Mouse (Mus musculus): ENCODE measurements around the gene Patj.
A peak's percentile ranks its signal among the peaks of the same experiment; 100 is the strongest.

Gene Patj

DNA sequence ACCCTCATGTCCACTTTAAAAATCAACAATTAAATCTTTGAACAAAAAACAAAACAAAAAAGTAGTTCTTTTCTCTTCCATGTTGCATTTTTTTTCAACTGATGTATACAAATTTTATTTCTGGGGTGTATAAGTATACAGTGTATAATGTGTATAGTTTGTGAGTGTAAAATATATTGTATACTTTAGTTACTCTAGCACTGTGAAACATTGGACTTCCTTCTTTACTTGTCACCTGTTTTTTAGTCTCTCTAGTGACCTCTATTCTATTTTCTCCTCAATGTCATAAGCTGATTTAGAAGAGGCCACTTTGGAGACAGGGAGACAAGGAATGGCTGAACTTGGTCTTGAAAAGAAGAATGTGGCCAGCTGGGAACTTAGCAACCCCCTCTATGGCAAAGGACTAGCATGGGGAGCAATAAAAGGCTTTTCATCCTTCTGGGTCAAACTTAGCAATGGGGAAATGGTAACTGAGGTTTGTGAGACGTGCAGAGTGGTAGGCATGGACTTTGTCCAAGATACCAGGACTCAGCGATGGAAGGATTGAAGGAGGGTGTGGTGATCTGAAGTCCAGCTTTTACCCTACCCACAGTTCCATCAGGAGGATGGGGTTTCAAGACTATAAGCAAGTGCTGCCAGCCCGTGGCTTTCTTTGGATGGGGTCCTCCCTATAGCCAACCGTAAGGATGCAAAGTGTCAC lies 54.1 kb downstream of the Patj start:
- no peak for DNase-seq

DNA sequence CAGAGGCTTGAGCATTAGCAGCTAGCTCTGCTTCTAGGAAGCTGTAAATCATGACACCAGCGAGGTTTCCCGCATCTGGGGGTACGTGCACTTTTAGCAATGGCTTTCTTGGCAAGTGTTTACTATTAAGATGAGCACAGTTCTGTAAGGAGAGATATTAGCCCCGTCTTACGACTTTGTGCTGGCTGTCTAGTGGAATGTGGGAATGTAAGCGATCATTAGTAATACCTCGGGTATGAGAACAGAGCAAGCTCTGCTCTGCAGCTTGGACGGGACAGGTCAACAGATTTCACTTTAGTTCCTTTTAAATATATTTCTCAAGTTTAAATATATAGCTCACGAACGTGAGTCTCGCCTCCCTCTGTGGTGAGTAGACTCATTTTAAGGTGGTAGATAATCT lies 54.7 kb downstream of the Patj start:
- DNase-seq, result no peak

DNA sequence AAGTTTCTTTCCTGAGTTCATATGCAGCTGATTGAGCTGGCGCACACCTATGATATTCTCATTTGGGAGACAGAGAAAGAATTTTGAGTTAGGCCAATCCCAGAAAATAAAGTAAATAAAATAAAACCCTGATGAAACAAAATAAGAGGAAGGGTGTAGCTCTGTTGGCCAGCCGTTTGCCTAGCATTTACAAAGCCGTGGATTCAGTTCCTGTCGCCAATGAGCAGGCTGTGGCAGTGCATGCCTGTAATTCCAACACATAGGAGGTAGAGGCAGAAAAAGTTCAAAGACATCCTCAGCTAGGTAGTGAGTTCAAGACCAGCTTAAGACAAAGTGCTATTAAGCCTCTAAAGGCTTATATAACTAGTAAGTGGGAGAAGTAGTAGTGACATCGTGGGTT lies 55.2 kb downstream of the Patj start:
- no peak for DNase-seq

DNA sequence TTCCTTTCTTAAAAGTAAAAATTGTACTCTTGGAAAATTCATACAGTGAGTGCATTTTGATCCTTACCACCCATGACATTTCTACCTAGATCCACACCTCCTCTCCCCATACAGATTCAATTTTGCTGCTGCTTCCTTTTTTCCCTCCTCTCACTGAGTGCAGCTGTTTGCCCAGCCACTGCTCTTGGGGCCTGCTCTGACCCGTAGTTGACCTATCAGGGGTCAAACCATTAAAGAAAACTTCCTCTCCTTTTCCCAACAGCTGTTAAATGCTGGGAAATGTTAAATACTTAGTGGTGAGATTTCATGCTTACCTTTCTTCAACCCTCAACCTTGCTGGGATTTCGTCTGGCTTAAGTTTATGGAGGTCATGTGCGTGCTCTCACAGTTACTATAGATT lies 55.7 kb downstream of the Patj start:
- no peak for DNase-seq

DNA sequence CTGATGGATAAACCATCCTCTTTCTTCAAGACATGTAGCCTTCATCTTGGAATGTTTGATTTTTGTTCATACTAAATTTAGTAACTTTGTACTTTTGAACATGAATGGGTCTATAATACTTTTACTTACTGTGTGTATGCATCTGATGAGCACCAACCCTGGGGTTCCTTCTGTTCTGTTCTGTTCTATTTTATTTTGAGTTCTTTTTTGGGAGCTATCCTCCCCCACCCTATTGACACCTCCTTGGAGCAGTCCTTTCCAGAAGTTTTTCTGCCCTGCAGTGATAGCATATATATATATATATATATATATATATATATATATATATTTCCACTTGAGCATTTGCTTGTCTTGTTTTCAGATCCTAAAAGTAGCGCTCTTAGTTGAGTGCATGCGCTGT lies 57.1 kb downstream of the Patj start:
- no peak for DNase-seq

DNA sequence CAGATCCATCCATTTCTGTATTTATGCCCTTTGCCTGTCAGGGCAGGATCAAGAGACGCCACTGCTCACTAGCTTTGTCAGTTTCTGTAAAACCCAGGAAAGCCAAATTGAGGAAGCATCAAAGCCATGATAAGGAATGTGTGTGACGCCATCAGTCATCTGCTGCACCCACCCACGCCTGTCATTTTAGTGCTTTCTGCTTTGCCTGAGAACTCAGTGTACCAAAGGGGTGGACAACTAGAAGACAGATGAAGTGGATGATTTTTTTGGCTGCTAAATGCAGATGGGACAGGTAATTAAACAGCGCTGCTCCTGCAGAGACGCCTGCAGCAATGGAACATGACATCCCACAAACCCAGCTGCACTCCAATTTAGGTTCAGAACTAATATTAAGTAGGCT lies 57.6 kb downstream of the Patj start:
- DNase-seq, result no peak

DNA sequence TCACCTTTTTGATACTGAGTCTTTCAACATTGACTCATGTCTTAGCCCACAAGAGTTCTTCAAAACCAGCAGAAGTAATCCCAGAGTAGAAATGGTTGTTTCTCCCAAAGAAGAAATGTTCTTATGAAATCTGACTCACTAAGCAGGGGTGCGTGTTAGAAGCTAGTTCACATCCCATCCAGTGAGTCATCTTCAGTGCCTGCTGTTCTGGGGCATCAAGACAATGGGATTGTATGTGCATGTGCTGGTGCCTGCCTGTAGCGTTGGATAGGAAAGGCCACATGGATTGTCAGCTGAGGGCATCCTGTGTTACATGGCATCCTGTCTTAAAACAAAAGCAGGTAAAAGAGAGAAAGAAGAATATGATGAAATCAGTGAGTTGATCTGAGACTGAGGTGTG lies 59.8 kb downstream of the Patj start:
- DNase-seq, result no peak

DNA sequence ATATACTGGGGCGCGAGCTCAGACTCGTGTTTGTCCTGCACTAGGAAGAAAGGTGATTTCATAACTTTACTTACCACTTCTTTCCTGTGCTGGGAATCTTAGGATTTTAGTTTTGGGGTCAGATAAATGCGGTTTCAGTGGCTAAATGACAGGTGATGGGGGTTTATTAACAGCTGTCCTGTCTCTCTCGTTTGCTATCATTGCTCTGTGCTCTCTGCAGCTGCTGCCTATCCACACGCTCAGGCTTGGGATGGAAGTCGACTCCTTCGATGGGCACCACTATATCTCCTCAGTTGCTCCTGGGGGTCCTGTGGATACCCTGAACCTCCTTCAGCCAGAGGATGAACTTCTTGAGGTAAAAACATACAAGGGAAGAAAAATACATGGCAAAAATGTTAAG lies 60.3 kb downstream of the Patj start:
- no peak for DNase-seq

DNA sequence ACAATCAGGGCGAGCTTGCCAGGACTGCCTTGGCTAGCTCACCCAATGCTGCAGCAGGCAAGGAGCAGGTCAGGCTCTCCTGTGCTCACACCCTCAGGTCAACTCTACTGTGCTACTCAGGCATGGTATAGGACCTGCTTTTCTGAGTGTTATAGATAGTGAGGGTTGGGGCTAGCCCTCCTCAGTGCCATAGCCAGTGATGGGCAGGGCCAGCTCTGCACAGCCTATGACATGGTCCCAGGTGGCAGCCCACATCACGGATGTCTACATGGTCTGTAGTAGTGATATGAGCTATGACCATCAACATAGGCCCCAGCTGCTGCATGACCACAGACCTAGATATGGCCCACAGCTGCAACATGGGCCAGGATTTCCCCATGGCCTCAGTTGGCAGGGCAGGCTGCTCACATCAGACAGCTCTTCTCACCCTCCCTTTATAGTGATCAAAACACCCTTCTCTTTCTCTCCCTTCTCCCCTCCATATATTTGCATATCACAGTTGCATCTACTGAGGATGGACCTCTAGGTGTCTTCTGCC lies 66.3 kb downstream of the Patj start:
- no peak for DNase-seq

DNA sequence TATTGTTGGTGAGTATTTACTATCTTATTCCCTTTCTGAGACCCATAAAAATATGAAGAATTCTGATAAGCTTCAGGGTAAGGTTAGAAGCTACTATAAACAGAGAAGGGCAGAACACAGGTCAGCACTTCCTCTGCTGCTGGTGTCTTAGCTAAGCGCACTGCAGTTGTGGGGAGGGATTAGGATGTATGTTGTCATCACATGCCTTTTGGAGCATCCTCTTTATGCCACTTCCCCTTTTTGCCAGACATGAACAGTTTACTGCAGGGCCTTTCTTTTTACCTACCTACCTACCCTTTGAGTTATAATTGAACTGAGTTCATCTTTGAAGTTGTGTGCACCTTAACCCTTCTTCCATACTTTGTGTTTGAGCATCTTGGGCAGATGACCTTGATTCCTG lies 69.9 kb downstream of the Patj start:
- no peak for DNase-seq

DNA sequence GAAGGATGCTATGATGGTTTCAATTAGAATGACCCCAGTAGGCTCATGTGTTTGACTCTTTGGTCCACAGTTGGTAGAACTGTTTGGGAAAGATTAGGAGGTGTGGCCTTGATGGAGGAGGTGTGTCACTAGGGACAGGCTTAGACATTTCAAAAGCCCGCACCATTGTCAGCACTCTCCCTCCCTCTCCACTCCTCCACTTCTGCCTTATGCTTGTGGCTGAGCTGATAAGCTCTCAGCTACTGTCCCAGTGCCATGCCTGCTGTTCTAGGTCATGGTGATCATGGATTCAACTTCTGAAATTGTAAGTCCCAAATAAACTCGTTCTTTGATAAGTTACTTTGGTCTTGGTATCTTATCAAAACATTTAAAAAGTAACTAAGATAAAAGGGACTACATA lies 70.3 kb downstream of the Patj start:
- no peak for DNase-seq

DNA sequence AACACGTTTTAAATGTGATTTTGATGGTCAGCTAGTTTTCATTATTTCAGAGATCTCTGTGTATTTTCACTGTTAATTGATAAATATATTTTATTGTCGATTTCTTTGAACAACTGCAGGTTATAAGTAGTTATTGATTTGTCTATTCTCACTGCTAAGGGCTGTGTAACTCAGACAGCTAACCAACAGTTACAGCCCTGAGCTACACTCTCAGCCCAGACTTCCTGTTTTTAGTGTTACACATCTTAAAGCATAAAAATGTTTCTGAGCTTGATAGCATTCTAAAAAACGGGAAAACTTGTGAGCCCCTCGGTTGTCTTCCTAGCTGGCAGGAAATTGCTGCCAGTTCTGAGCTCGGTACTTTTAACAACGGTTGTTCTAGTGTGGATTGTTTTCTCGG lies 75.8 kb downstream of the Patj start:
- no peak for DNase-seq

DNA sequence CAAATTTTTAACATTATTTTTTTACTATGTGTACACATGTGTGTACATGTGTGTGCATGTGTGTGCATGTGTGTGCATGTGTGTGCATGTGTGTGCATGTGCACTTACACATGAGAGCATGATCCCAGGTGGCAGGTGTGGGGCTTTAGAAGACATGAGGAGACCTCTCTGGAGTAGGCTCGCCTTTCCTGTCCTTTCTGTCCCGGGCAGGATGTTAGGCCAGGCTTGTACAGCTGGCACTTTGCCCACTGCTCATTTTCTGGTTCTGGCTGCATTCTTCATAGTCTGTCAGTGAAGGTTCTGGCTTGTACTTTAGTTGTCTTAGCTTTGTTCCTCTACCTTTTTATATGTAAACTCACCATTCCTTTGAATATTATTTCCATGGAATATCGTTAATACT lies 77.9 kb downstream of the Patj start:
- DNase-seq, result no peak

DNA sequence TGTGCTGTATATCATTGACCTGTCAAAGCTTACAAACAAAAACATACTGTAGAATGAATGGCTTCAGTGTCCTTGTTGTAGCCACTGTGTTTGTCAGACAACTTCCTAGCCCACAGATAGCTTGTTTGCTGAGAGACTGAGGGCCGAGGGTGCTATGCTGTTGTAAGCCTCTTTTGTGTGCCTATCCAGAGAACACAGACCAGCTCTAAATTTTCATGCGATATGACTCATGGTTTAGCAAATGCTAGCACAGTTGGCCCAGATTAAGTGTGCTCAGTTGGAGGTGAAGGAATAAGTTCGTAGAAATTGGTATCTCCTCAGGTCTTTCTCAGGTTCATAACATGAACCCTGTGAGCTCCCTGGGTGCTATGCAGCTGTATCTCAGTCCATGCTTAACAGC lies 82.4 kb downstream of the Patj start:
- DNase-seq, result no peak

DNA sequence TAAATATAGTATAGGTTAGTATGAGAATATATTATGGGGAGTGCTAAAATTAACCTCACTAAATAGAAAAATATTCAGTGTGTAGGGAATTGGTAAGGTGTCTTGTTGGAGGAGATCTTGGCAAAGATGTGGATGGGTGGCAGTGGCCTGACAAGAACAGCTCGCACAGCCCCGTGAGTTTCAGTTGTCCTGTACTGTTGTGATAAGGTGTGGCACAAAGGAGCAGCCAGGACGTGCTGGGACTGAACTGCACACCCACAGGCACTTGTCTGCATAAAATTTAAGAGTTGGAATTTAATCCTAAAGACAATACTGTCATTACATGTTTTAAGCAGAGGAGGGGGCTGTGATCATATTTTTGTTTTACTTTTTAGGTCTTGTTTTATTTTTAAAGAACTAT lies 90.9 kb downstream of the Patj start:
- no peak for DNase-seq

DNA sequence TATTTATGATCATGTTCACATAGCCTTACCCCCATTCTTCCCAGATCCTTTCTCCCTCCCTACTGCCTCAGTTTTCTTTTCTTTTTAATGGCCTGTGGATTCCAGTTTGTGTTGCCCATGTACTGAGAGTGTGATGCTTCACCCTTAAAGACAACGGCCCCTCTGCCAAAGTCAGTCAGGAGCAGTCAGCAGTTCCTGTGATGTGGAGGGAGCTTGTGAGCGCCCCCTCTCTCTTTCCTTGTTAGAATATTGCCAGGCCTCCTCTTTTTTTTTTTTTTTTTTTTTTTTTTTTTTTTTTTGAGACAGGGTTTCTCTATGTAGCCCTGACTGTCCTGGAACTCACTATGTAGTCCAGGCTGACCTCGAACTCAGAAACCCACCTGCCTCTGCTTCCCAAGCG lies 91.3 kb downstream of the Patj start:
- DNase-seq, result no peak

DNA sequence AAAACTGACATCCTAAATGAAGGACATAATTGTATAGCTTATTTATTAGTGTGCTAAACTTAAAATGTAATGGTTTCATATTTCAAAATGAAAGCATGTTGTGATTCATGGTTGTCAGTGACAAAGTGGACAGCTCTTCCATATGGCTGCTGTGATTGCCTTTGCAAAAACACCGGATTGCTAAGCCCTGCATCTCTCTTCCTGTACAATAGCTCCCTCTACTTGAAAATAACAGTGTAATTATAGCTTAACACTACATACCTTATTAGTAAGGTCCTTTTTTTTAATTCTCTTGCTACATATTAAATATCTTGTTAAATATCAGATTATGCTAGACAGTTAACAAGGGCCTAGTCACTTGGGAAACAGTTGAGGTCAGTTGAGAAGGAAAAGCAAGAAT lies 93.8 kb downstream of the Patj start:
- no peak for DNase-seq

DNA sequence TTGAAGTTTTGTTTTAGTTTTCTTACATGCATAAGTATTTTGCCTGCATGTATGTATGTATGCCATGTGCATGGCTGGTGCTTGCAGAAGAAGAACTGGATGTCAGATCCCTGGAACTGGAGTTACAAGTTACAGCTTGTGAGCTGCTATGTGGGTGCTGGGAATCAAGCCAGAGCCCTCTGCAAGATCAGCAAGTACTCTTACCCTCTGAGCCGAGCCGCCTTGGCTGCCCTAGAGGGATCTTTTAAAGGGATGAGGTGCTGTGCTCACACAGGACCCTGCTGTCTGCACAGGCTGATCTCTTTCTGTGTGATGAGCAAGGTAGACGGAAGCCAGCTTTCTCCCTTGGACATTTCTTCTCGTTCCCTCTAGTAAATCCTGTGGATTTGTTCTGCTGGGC lies 102.8 kb downstream of the Patj start:
- DNase-seq, result no peak

DNA sequence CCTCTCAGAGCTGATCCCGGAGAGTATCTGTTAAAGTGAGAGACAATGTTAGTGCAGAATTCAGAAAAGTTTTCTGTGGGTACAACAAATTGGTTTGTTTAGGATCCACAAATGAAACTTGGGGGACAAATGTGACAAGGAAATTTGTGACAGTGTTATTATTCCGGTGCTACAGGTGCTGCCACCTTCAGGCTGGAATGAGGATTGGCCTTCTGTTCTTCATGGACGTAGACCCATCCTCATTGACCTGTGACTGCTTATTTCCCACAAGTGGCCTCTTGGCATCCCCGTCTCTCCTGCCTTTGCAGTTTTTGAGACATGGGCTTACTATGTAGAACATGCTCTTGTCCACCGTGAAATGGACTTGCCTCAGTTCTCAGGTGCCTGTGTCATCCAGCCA lies 104.6 kb downstream of the Patj start:
- peak; percentile 19 for DNase-seq

DNA sequence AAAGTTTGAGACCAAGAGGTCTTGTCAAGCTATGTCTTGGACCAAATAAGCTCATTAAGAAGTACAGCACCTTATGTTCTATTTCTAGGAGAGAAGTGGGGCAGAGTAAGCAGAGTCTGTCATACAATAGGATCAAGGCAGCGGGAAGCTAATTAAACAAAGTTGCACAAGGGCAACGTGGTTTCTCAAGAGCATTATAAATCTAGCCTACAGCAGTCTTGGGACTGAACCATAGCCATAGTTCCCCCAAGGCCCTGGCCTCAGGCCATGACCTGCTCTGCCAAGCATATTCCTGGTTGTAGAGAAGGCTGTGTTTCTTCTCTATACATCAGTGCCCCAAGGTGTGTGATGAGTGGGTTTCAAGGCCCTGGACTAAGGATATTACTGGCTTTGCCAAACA lies 105.3 kb downstream of the Patj start:
- no peak for DNase-seq

DNA sequence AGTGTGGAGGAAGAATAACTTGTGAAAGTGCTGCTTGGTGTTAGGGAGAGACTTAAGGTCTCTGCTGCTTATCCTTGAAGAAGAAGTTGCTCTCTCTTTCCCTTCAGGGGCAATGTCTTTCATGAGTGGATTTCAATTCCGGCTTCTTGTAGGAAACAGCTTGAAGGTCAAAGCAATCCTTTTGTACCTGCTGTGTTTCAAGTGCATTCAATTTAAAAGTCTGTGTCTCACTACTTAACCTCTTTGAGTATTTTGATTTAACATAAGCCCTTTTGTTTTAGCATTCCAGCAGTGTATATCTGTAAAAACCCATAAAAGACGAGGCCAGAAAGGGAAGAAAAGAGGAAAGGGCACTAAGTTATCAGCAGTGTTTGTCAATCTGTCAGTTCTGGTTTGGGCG lies 109.2 kb downstream of the Patj start:
- DNase-seq, result no peak

DNA sequence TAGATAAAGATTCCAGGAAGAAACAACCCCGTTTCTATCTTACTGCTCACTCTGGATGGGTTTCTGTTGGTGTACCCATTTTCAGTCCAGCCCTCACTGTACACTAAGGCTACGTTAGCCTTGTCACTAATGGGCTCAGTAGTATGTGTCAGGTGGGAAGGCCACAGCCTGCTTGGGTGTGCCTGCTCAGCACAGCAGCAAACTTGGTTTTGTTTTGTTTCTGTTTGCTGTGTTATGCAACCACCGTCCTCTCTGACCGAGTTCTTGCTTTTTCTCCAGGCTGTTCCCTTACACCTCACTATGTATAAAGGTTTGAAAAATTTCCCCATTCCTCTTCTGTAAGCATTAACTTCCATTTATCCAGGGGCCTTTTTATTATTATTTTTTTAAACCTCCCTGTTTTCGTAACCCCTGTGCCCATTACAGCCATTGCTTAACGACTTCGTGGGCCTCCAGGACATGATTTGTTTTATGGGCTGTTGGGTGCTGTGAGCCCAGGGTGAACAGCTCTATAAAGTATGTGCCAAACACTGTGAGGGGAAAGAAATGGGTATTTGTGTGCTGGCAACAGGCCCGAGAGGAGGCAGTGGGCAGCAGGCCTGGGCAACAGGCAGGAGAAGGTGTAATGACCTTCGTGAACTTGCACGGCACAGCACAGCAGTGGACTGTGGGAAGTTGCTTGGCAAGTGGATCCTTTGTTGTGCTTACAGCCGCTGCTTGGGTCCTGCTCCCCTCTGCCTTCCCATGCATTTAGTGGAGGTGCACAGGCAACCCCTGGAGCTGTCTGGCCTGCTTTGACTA lies 113.1 kb downstream of the Patj start:
- DNase-seq, result no peak

DNA sequence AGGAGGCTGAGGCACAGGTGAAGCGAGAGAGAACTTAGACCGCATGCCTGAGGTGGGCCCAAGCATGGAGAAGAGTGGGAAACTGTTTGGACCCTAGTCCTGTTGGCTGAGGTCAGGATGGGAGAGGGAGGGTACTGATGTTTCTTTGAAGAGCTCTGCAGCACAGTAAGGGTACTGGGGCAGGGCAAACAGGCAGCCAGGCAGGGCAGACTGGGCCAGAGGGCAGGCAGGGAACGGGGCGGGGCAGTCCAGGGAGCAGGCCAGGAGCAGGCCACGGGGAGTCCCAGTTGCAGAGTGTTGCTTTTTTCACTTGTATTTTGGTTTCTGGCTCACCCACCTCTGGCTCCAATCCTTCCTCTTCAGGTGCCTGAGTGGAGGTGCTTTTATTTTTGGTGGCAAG lies 114.4 kb downstream of the Patj start:
- DNase-seq, result no peak

DNA sequence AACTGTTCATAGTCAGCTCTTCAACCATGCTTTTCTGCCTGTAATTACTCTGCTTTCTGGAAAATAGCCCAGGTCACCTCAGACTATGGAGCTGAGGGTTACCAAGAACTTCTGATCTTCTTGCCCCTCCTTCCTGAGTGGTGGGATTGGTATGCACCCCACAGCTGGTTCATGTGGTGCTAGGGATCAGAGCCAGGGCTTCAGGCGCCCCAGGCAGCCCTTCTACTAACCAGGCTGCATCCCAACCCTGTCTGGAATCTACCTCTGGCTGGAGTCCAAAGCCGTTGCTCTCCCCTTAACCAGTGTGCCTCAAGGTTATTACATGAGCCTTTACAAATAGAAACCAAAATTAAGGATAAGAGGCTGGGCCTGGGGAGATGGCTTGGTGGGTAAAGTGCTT lies 115.7 kb downstream of the Patj start:
- no peak for DNase-seq
